Mouse (Mus musculus): Measurements from ENCODE around the gene Itpk1.

Itpk1 gene

DNA sequence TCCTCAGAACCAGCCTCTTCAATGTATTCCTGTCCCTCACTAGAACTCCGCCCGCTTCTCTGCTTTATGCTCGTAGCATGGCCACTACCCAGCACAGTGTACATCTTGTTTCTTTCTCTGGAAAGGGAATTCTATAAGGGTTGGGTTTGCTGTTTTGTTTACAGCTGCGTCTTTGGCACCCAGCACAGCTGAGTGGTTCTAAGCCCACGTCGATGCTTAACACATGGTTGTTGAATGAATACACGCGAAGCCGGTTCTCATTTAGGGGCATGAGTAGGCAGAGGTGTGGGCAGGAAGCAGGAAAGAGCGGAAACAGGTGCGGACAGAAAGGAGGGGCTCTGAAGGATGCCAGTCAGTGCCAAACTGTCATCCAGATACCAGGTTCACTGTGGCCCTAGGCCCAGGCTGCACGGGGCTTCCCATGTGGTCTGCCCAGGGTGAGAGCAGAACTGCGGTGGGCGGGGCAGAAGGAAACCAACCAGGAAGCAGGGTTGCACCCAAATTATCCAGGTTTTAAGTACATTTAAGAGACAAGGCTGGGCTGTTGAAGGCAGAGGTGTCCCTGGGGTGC lies 150.9 kb downstream of the Itpk1 start:
- DNase-seq (ENCODE audit: low spot score in 2 of 2) = no peak

DNA sequence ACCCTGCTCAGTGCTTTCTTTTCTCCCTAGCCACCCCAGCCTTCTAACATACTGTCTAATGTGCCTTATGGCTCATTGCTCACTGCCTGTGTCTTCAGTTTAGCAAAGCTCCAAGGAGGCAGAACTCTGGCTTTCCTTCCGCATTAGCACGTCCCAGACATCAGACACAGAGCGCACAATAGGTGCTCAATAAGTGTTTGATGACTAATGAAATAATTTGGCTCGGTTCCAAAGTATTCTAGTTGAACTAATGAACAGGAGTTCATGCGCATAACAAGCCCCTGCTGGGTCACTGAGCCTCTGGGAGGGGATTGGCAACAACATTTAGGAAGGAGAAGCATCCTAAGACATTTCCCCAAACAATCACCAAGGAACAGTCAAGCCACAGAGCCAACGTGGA lies 152.7 kb downstream of the Itpk1 start:
- no peak for DNase-seq (ENCODE audit: low spot score in 2 of 2)

GRCm38 (mm10) chr12:102551186-102551585 lies 153.5 kb downstream of the Itpk1 start:
- DNase-seq (ENCODE audit: low spot score in 2 of 2) = no peak

DNA sequence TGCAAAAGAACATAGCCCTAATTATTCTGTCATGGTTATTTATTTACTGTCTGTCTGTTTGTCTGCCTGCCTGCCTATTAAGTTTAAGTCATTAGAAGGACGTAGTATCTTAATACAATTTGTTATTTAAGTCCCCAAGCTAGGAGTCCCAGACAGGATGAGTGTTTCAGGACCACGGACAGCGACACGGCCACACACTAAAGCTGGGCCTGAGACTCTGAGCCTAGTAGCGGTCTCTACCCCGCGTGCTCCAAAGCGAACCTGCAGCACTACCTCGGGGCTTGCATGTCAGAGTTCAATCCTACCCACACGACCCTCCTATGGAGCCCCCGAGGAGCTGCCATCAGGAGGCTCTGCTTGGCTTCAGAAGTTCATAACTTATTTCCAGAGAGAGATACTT lies 154.2 kb downstream of the Itpk1 start:
- no peak for DNase-seq (ENCODE audit: low spot score in 2 of 2)

GRCm38 (mm10) chr12:102545122-102545521 lies 159.6 kb downstream of the Itpk1 start:
- DNase-seq (ENCODE audit: low spot score in 2 of 2) = no peak

DNA sequence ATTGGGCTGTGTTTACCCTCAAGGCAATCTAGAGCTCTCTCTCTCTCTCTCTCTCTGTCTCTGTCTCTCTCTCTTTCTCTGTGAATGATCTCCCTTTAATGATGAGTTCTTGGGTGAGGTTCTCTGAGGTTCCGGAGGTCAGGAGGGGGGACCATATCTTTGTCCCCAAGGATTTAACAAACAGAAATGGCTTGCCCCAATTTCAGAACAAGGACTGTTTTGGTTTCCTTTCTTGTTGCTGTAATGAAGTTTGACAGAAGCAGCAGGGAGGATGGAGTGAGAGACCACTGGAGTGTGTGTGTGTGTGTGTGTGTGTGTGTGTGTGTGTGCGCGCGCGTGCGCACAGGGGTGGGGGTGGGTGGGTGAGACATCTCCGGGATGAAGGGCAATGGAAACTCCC lies 163.6 kb downstream of the Itpk1 start:
- DNase-seq (ENCODE audit: low spot score in 2 of 2) = no peak

DNA sequence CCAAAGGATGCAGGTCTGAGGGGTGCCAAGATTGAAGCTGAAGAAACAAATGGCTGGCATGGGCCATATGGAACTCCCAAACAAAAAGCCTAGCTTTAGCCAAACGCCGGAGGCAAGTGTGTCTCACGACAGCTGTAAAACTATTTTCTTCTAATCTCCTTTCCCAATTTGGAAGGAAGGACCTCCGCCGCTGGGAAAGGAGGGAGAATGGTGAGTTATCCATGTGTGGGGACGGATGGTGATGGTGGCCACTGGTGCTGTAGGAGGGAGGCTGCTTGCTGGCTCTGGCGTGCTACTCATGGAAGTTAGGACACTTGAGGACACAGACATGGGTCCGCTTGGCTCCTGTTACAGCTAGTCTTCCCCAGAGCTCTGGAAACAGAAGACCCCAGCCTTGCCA lies 164.5 kb downstream of the Itpk1 start:
- DNase-seq (ENCODE audit: low spot score in 2 of 2) = no peak

DNA sequence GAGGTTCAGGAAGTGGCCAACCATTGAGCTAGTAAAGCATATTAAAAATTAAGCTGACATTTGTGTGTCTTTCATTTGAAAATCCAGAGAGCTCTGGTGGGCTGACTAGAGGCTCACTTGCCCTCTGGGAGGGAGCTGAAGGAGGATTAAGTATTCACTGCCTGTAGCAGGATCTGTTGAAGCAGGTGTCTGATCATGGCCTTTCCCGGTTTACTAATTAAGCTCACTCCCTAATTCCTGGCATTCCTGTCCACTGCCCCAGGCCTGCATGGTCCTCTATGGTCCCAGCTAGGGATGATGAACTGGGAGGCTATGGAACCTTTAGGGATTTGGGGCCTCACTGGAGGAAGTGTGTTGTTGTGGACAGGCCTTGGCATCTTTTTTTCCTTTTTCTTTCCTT lies 168.9 kb downstream of the Itpk1 start:
- DNase-seq (ENCODE audit: low spot score in 2 of 2) = no peak

DNA sequence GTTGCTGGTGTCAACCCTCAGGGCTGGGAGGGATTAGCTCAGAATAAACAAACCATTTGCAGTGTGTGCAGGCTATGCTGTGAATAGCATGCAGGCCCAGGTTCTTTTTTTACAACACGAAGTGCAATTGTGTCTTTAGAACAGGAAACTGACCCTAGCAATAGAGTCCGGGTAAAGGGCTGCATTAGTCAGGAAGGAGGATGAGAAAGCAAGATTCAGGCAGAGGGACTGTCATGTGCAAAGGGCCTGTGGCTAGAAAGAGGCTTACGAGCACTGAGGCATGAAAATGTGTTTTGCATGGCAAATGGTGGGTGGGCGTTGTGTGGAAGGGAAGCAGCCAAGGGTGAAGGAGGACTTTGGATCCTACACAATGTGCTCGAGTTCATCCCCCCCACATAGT lies 176.7 kb downstream of the Itpk1 start:
- DNase-seq (ENCODE audit: low spot score in 2 of 2) = no peak

GRCm38 (mm10) chr12:102524760-102525159 lies 180.0 kb downstream of the Itpk1 start:
- no peak for DNase-seq (ENCODE audit: low spot score in 2 of 2)

DNA sequence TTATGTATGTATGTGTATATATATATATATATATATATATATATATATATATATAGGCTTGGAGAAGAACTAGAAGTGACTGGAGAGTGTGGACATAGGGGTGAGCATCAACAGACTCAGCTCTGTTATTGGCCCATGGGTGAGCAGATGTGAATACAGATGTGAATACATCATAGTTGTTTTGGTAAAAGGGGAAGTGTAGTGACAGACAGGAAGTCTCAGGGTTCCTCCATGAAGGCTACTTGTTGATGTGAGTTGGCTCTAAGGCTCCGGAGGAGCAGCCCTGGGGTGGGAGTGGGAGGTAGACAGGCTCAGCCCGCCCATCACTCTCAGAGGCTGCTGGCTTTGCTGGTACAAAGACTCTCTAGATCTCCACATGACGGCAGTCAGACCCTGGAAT lies 180.5 kb downstream of the Itpk1 start:
- no peak for DNase-seq (ENCODE audit: low spot score in 2 of 2)

GRCm38 (mm10) chr12:102521777-102522319 lies 182.9 kb downstream of the Itpk1 start:
- no peak for DNase-seq (ENCODE audit: low spot score in 2 of 2)

DNA sequence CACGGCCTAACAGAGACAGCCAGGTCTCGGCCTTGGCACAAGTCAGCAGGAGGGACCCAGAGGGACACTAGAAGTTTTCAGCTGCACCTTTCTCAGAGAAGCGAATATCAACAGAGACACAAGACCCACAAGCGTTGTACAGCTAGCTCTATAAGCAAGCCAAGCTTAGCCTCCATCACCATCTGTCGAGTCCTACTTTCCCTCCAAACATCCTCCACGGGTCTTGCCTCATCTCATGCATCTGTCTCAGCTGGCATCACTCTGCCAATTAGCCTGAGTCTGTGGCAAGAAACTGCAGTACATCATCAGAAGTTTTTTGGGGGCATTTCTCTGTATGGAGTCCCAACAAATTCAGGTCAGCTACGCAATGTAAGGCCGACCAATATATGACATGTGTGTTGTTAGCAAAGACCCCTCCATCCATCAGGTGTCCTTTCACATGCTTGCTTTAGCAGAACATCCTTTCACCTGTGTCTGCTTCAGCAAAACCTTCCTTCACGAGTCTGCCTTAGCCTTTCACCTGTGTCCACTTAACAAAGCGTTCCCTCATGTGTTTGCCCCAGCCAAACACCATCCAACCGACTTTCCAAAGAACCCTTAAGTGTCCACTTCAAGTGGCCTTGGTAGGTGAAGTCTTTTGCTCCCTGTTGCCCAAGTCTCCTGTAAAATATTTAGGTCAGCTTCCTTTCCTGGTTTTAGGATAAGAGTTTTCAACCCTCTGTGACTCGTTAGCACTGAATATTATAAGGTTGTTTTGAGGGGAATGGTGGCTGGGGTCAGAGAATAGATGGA lies 184.6 kb downstream of the Itpk1 start:
- no peak for DNase-seq (ENCODE audit: low spot score in 2 of 2)
